Mouse (Mus musculus) erythroid progenitor cell, adult 5-6 weeks (primary cell): ENCODE measurements around the gene Nrd1. TPM values are rescaled to one million over a fixed set of nuclear protein-coding genes. Genes with fewer than 3 reads are reported as not detected.

Source experiments
- ATAC-seq: replicated peaks from 2 replicates; pipeline ENCODE4 v1.8.0; 2016; ENCODE audit warnings: moderate number of reproducible peaks, mild to moderate bottlenecking, moderate TSS enrichment, inconsistent platforms; ENCODE audit not compliant: poor library complexity, low FRiP score, severe bottlenecking
- total RNA-seq, 2 experiments: library from RNA; stranded (forward) in 1 of 2; stranded (reverse) in 1 of 2; fragments of 150-400 nt in 1 of 2; fragments of 186-747, 209-891 nt in 1 of 2; gene quantifications; 2 replicates each; pipeline versions ENCODE4 v1.2.3 to v1.2.4; 2015 to 2017; ENCODE audit warnings: low replicate concordance in 2 of 2

Gene Nrd1
- total RNA-seq, 2 experiments from 2014 or later: 190 to 431 TPM

DNA sequence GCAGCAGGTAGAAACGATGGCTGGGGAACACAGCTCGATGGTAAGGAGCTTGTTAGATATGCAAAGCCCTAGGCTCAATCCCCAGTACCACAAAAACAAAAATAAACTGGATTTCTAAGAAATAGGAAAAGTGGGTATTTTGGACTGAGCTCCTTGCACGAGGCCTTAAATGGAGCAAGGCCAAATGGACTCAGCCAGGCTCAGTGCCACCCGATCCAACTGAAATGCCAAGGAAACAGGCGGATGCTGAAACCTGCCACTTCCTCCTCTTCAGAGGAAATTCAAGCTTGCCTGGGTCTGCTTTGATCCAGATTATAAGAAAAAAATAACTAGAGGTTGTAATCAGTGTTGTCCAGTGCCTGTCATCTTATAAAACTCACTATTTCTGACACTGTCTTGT is 88.7 kb downstream of the Nrd1 start:
- ATAC-seq: no peak

DNA sequence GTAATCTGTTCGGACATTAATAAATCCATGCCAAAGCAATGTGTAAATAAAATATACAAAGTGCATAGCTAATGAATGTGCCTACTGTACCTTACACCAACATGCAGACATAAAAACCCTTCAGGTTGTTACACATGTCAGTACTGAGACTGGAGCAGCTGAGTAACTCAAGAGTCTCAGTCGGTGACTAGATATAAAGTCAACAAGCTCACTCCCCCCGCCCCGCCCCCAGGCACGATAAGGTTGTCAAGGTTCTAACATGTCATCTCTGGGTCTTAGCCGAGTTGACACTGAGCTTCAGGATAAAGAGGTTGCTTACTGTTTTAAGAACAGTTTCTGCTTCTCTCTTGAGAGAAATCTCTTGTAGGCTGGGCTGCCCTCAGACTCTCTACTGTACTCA is 89.5 kb downstream of the Nrd1 start:
- 0 out of 2 replicates have a peak, but pooled peaks have one; percentile 39 for ATAC-seq

DNA sequence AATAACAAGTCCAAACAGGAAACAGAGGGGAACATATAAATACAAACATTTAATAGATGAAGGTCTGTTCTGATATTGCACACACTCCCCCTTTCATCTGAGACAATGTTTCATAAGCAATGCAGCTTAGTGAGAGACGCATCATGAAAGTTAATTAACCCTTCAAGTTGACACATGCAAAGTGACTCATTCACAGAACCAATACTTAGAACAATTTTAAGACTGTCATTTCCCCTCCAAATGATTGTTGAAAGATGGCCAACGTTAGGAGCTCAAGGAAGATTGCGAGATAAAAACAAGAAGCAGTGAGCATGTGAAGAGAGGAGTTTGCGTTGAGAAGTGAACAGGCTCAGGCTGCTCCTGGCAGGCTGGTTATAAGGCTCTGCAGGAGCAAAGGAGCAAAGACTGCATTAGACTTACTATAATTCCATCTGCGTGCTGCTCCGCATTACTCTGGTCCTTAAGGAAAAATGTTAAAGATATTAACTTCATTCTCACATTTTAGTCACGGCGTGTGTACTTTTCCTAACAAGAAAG is 90.9 kb downstream of the Nrd1 start:
- ATAC-seq: no peak

DNA sequence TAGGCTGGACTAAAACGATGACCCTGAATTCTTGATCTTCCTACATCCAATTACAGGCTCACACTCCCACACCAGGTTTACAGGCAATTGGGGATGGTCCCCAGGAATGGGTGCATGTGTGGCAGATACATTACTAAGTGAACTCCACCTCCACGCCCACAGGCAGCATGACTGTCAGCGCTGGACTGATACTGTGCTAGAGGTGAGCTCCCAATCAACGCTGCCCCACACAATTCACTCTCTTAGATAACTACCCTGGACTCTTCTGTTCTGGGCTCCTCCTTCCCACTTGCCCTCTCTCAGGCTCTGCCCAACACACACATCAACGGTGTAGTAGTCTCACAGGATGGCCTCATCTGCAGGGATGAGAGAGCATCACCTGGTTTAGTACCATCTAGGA is 91.9 kb downstream of the Nrd1 start:
- no peak for ATAC-seq

DNA sequence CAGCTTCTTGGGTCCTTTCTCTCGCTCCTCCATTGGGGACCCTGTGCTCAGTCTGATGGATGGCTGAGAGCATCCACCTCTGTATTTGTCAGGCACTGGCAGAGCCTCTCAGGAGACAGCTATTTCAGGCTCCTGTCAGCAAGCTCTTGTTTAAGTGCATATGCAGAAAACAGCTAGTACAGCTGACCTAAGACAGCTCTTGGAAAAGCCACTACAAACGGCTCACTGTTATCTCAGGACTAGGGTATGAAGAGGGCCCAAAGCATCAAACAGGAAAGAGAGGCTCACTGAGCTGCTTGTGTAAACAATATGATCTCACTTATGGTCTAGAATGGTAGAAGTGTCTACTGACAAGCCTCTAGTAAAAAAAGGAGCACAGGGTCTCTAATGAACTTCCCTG is 93.8 kb downstream of the Nrd1 start:
- ATAC-seq: no peak

DNA sequence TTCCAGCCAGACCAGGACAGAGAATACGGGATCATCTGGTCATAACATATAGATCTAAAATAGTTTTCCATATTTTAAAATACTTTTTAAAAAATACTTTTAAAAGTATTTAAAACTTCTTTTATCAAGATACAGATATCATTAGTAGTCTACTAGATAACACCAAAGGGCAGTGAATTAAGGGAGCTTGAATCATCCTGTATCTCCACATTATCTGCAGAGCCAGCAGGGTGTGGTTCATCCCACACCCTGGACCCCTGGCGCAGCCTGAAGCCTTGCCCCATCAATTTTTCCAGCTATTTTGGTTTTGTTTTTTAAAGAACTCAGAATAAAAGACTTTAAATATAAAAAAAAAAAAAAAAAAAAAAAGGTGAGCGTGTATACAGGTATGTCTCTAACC is 98.4 kb downstream of the Nrd1 start:
- no peak for ATAC-seq

DNA sequence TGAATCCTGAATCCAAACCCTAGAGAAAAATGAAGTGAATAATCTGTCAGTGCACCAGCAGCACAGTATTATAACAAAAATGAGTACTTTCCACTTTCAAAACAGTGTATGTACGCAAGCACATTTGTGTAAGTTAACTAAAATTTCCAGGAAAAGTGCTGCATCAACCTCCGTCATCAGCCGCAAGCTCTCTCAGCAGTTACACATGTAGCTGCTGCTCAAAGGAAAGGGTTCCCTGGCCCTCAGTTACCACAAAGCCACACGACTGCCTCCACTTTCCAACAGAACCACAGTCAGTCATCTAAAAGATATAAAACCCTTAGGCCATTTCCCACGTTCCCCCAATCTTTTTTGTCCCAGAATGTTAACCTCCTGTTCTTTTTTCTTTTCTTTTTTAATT is 102.1 kb downstream of the Nrd1 start:
- no peak for ATAC-seq

DNA sequence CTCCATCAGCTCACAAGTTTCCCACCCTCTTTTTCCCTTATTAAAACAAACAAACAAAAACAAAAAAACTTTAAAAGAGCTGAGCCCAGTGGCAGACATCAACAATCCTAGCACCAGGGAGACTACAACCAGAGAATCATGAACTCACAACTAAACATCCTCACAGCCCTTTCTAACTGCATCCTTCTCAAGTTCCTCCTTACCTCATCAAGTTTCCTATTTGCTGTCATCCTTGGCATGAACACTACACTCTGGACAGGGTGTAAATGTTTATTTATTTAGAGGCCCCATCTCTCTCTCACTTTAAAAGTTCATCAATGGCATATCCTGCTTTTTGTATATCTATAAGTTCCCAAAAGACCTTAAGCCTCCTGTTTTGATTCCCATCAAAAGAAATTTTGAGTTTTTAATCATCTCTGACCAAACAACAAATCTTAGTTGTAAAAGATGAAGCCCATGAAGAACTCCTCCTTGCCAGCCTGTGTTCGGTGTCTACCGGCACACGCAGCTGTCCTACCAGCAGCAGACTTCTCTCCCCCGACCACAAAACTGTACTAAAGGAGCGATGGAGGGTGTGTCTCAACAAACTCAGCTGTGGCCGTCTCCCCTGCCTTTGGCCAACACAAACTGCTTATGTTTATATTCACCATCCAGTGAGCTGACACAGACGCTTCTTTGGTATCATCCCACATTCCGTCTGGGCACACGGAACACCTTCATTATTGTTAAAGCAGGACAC is 102.9 kb downstream of the Nrd1 start:
- no peak for ATAC-seq

DNA sequence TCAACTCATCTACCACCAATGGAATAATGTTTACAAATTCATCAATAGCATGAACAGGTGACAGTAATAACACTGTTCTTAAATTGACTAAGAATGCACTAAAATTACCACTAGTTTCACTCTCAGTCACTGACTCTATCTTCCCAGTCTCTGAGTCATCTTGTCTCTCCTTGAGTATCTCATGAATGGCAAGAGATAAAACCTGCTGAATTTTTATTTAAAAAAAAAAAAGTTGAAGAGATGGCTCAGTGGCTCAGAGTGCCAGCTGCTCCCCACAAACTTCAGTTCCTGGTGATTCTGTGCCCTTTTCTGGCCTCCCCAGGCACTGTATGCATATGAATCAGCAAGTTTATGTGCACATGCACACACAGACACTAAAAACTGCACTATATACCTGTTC is 104.8 kb downstream of the Nrd1 start:
- ATAC-seq: no peak

DNA sequence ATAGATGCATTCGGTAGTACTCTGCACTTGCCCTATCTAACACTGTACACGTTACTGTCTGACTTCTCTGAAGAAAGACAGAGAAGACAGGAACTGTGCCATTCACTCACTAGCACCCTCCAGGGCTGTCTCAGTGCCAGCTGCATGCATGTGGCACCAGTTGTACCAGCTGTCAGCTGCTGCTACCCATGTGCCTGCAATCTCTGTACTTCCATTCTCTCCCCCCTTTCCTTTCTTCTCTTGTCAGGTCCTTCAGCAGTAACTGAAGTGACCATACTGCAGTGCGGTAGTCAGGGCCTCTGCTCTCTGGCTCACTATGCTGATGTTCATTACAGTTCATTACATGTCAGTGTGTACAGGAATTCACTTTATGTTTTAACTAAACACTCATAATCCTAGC is 105.6 kb downstream of the Nrd1 start:
- no peak for ATAC-seq

DNA sequence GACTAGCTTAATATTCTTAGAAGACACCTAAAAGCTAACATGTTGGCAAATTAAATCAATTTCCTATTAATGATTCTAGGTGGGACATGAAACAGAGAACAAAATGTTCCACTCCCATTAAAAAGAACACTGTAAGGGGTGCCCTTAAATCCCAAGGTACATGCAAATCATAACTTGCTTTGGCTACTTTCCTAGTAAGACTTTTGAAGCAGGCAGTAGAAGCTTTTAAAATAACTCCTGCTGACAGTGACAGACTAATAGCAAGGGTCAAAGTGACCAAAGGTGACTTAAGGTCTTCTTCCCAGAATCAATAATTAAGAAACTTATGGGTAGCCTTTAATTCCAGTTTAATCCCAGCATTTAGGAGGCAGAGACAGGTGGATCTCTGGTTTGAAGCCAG is 106.1 kb downstream of the Nrd1 start:
- ATAC-seq: no peak

DNA sequence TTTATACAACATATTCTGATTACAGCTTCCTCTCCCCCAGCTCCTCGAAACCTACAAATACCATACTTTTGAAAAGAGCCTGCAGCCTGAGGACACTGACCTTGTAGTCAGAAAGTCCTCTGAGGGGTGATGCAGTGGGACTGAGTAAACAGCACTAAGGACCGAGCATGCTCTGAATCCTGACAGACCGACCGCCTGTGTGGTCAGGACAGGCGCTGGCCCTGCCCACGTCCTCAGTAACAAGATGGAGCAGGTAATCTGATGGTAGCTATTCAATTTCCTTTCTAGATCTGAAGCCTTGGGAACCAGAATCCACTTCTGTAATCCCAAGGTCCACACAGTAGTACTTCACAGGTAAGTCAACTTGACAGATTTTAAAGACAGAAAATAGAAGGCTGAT is 108.6 kb downstream of the Nrd1 start:
- ATAC-seq: no peak

DNA sequence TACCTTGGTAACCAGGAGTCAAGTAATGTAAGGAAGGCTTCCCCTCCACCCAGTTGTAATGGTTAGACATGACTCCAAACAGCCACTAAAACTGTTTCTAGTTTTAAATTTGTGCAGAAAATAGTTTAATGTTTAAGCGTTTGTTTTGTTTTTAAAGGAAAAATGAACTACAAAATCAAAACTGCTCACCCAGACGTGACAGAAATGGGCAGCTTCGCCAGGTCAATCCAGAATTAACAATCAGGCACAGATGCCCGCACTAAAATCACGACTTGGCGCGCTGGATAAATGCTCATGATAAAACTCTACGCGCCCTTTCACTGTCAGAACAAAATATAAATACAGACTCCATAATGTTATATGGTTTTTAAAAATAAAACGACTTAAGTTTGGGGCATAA is 109.2 kb downstream of the Nrd1 start:
- no peak for ATAC-seq

DNA sequence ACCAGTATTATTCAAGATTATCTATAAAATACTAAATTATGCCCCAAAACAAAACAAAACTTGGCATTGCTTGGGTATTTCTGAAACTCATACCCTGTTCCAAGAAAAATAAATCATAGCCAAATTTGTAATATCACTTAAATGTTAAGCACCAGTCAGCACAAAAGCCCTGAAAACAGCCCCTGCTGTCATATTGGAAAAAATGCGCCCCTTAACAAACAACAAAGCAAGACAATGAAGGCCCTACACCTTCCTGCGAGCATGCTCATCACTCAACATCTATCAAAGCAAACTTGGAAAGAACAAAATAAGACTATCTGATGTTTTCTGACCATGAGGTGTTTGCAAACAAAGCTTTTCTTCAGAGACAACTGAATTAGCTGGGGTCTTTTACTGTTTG is 110.5 kb downstream of the Nrd1 start:
- no peak for ATAC-seq

Other genes starting within 250 kb of the Nrd1 start
- gene Zfyve9, start 219.9 kb upstream of the Nrd1 start, total RNA-seq (2015; ENCODE audit: low replicate concordance): 1.8 TPM in 1 of 2 replicates, not detected in the other
- 0.08 and 1.2 TPM in 2 replicates for gene Zfyve9, start 219.9 kb upstream of the Nrd1 start, total RNA-seq (2017; ENCODE audit: low replicate concordance)
- gene Btf3l4, start 167.0 kb upstream of the Nrd1 start, total RNA-seq (2015; ENCODE audit: low replicate concordance): 33.5 and 49.7 TPM in 2 replicates
- gene Btf3l4, start 167.0 kb upstream of the Nrd1 start, total RNA-seq (2017; ENCODE audit: low replicate concordance): 30.3 and 36.5 TPM in 2 replicates
- gene Txndc12, start 166.1 kb upstream of the Nrd1 start, total RNA-seq (2015; ENCODE audit: low replicate concordance): 13.8 and 15.1 TPM in 2 replicates
- gene Txndc12, start 166.1 kb upstream of the Nrd1 start, total RNA-seq (2017; ENCODE audit: low replicate concordance): 7.9 and 14.8 TPM in 2 replicates
- gene Kti12, start 152.9 kb upstream of the Nrd1 start, total RNA-seq (2015; ENCODE audit: low replicate concordance): 8.4 and 17.7 TPM in 2 replicates
- gene Kti12, start 152.9 kb upstream of the Nrd1 start, total RNA-seq (2017; ENCODE audit: low replicate concordance): 2.6 and 4.4 TPM in 2 replicates
- not detected in 2 replicates for gene A730015C16Rik, start 152.0 kb upstream of the Nrd1 start, total RNA-seq (2015; ENCODE audit: low replicate concordance)
- gene A730015C16Rik, start 152.0 kb upstream of the Nrd1 start, total RNA-seq (2017; ENCODE audit: low replicate concordance): 0.51 TPM in 1 of 2 replicates, not detected in the other
- not detected in 2 replicates for gene Rab3b, start 121.6 kb upstream of the Nrd1 start, total RNA-seq (2015; ENCODE audit: low replicate concordance)
- gene Rab3b, start 121.6 kb upstream of the Nrd1 start, total RNA-seq (2017; ENCODE audit: low replicate concordance): not detected in 2 replicates
- 71.0 and 90.1 TPM in 2 replicates for gene Osbpl9, start 201.6 kb downstream of the Nrd1 start, total RNA-seq (2015; ENCODE audit: low replicate concordance)
- 29.3 and 32.2 TPM in 2 replicates for gene Osbpl9, start 201.6 kb downstream of the Nrd1 start, total RNA-seq (2017; ENCODE audit: low replicate concordance)
- not detected in 2 replicates for gene Calr4, start 233.8 kb downstream of the Nrd1 start, total RNA-seq (2015; ENCODE audit: low replicate concordance)
- not detected in 2 replicates for gene Calr4, start 233.8 kb downstream of the Nrd1 start, total RNA-seq (2017; ENCODE audit: low replicate concordance)